Mouse (Mus musculus): Measurements from ENCODE around the gene Tubd1. TPM values are rescaled to one million over a fixed set of nuclear protein-coding genes. Genes with fewer than 3 reads are reported as not detected.

The Tubd1 gene
- polyA plus RNA-seq, 1 experiment from 2014 or later, result 11.1 TPM

- H3K4me3 ChIP-seq, result no peak overlapping the region
- H3K4me1 ChIP-seq, result no peaks in the 10 kb centered on the region
- H3K9ac ChIP-seq, result no peak overlapping the region
- ATAC-seq (ENCODE audit: insufficient number of reproducible peaks, low FRiP score, low TSS enrichment, low read depth), result no peak
- peaks cover 34% of the 10 kb centered on the region for H3K36me3 ChIP-seq
- 90% methylated on average over 5 of the region's 5 CpGs for WGBS
- H3K27ac ChIP-seq, result no peak overlapping the region
- no peak overlapping the region for H3K4me2 ChIP-seq
- no peaks in the 10 kb centered on the region for H3K27me3 ChIP-seq
- H3K9me3 ChIP-seq, result no peaks in the 10 kb centered on the region
Measured at GRCm38 (mm10) chr11:86534201-86534910, 10.4 kb upstream of the Tubd1 start.

- WGBS, result 78% methylated on average over 4 of the region's 4 CpGs
- Histone ChIP-seq H3K9me3 (no peaks in the 10 kb centered on the region), H3K36me3 (peaks cover 4% of the 10 kb centered on the region; the same call in 1 of the 2 replicates), H3K27me3 (no peaks in the 10 kb centered on the region), H3K4me2 (no peak overlapping the region), H3K4me3 (no peak overlapping the region), H3K9ac (no peak overlapping the region), H3K4me1 (peaks cover 8% of the 10 kb centered on the region), H3K27ac (no peak overlapping the region)
- ATAC-seq (ENCODE audit: insufficient number of reproducible peaks, low FRiP score, low TSS enrichment, low read depth), result no peak
Measured at GRCm38 (mm10) chr11:86538786-86539185, 6.0 kb upstream of the Tubd1 start.

- Histone ChIP-seq H3K27ac (no peak overlapping the region), H3K4me2 (no peak overlapping the region), H3K27me3 (no peaks in the 10 kb centered on the region), H3K4me3 (no peak overlapping the region), H3K9ac (no peak overlapping the region), H3K9me3 (no peaks in the 10 kb centered on the region), H3K36me3 (no peaks in the 10 kb centered on the region), H3K4me1 (peaks cover 8% of the 10 kb centered on the region)
- no peak for ATAC-seq (ENCODE audit: insufficient number of reproducible peaks, low FRiP score, low TSS enrichment, low read depth)
- WGBS, result 85% methylated on average over 6 of the region's 6 CpGs
Measured at GRCm38 (mm10) chr11:86539716-86540475, 4.9 kb upstream of the Tubd1 start.

GRCm38 (mm10) chr11:86540476-86540845, 4.3 kb upstream of the Tubd1 start:
- no peak for ATAC-seq (ENCODE audit: insufficient number of reproducible peaks, low FRiP score, low TSS enrichment, low read depth)
- no peaks in the 10 kb centered on the region for H3K36me3 ChIP-seq
- H3K4me1 ChIP-seq, result peaks cover 10% of the 10 kb centered on the region
- H3K4me3 ChIP-seq, result no peak overlapping the region
- H3K9me3 ChIP-seq, result no peaks in the 10 kb centered on the region
- H3K27ac ChIP-seq, result no peak overlapping the region
- WGBS, result 91% methylated on average over 2 of the region's 2 CpGs
- H3K4me2 ChIP-seq, result no peak overlapping the region
- H3K27me3 ChIP-seq, result no peaks in the 10 kb centered on the region
- H3K9ac ChIP-seq, result no peak overlapping the region

- no peaks in the 10 kb centered on the region for H3K36me3 ChIP-seq
- peak overlapping the region; percentile 5; the same call in 1 of the 2 replicates for H3K4me3 ChIP-seq
- no peak overlapping the region for H3K27ac ChIP-seq
- no peak for ATAC-seq (ENCODE audit: insufficient number of reproducible peaks, low FRiP score, low TSS enrichment, low read depth)
- peaks cover 13% of the 10 kb centered on the region for H3K4me1 ChIP-seq
- 46% methylated on average over 1 of the region's 1 CpGs for WGBS
- no peaks in the 10 kb centered on the region for H3K9me3 ChIP-seq
- H3K4me2 ChIP-seq, result 0 out of 2 replicates have a peak overlapping the region, but pooled peaks have one; percentile 12
- no peaks in the 10 kb centered on the region for H3K27me3 ChIP-seq
- no peak overlapping the region for H3K9ac ChIP-seq
Measured at GRCm38 (mm10) chr11:86542851-86543250, 1.9 kb upstream of the Tubd1 start.

- H3K4me1 ChIP-seq, result peaks cover 13% of the 10 kb centered on the region
- peak overlapping the region; percentile 96 for H3K9ac ChIP-seq
- H3K4me3 ChIP-seq, result peak overlapping the region; percentile 95
- H3K36me3 ChIP-seq, result peaks cover 1% of the 10 kb centered on the region
- WGBS, result 1% methylated on average over 43 of the region's 50 CpGs
- no peaks in the 10 kb centered on the region for H3K9me3 ChIP-seq
- ATAC-seq (ENCODE audit: insufficient number of reproducible peaks, low FRiP score, low TSS enrichment, low read depth), result peak; percentile 77
- H3K4me2 ChIP-seq, result peak overlapping the region; percentile 59
- no peaks in the 10 kb centered on the region for H3K27me3 ChIP-seq
- peak overlapping the region; percentile 87 for H3K27ac ChIP-seq
Measured at GRCm38 (mm10) chr11:86543960-86544638, 692 bp upstream of the Tubd1 start.

- no peak for ATAC-seq (ENCODE audit: insufficient number of reproducible peaks, low FRiP score, low TSS enrichment, low read depth)
- Histone ChIP-seq H3K27me3 (no peaks in the 10 kb centered on the region), H3K9me3 (no peaks in the 10 kb centered on the region), H3K4me3 (peak overlapping the region; percentile 95), H3K4me2 (peak overlapping the region; percentile 50), H3K27ac (peak overlapping the region; percentile 87; the same call in 1 of the 2 replicates), H3K4me1 (peaks cover 13% of the 10 kb centered on the region), H3K36me3 (peaks cover 14% of the 10 kb centered on the region), H3K9ac (peak overlapping the region; percentile 17; the same call in 1 of the 2 replicates)
- 76% methylated on average over 8 of the region's 8 CpGs for WGBS
Measured at GRCm38 (mm10) chr11:86545556-86545955, 765 bp downstream of the Tubd1 start.

- WGBS, result 96% methylated on average over 1 of the region's 1 CpGs
- ATAC-seq (ENCODE audit: insufficient number of reproducible peaks, low FRiP score, low TSS enrichment, low read depth), result no peak
Measured at GRCm38 (mm10) chr11:86547412-86547811, 2.6 kb downstream of the Tubd1 start.

GRCm38 (mm10) chr11:86553525-86553924, 8.7 kb downstream of the Tubd1 start:
- Histone ChIP-seq H3K9ac (no peak overlapping the region), H3K36me3 (peaks cover 35% of the 10 kb centered on the region), H3K27ac (no peak overlapping the region), H3K27me3 (no peaks in the 10 kb centered on the region), H3K9me3 (no peaks in the 10 kb centered on the region), H3K4me1 (no peaks in the 10 kb centered on the region), H3K4me3 (no peak overlapping the region), H3K4me2 (no peak overlapping the region)
- no peak for ATAC-seq (ENCODE audit: insufficient number of reproducible peaks, low FRiP score, low TSS enrichment, low read depth)
- WGBS, result 91% methylated on average over 6 of the region's 6 CpGs

More at GRCm38 (mm10) chr11:86547412-86547811, 2.6 kb downstream of the Tubd1 start:
- H3K4me3 ChIP-seq, result no peak overlapping the region
- no peaks in the 10 kb centered on the region for H3K9me3 ChIP-seq
- H3K4me2 ChIP-seq, result no peak overlapping the region
- H3K9ac ChIP-seq, result no peak overlapping the region
- peaks cover 11% of the 10 kb centered on the region for H3K4me1 ChIP-seq
- no peak overlapping the region for H3K27ac ChIP-seq
- no peaks in the 10 kb centered on the region for H3K27me3 ChIP-seq
- peaks cover 16% of the 10 kb centered on the region for H3K36me3 ChIP-seq

- WGBS, result 88% methylated on average over 4 of the region's 4 CpGs
- H3K36me3 ChIP-seq, result peaks cover 32% of the 10 kb centered on the region
Measured at GRCm38 (mm10) chr11:86558258-86558657, 13.5 kb downstream of the Tubd1 start.

GRCm38 (mm10) chr11:86568425-86568824, 23.6 kb downstream of the Tubd1 start:
- H3K27me3 ChIP-seq, result no peaks in the 10 kb centered on the region
- peaks cover 21% of the 10 kb centered on the region for H3K4me1 ChIP-seq
- H3K9me3 ChIP-seq, result no peaks in the 10 kb centered on the region
- H3K36me3 ChIP-seq, result 0 out of 2 replicates have a peak, but pooled peaks cover 3% of the 10 kb centered on the region
- ATAC-seq (ENCODE audit: insufficient number of reproducible peaks, low FRiP score, low TSS enrichment, low read depth), result no peak
- no peak overlapping the region for H3K9ac ChIP-seq
- 55% methylated on average over 3 of the region's 3 CpGs for WGBS
- H3K27ac ChIP-seq, result no peak overlapping the region
- H3K4me2 ChIP-seq, result no peak overlapping the region
- no peak overlapping the region for H3K4me3 ChIP-seq

More at GRCm38 (mm10) chr11:86558258-86558657, 13.5 kb downstream of the Tubd1 start:
- Histone ChIP-seq H3K4me2 (no peak overlapping the region), H3K27ac (no peak overlapping the region), H3K9me3 (no peaks in the 10 kb centered on the region), H3K4me1 (no peaks in the 10 kb centered on the region), H3K9ac (no peak overlapping the region), H3K4me3 (no peak overlapping the region), H3K27me3 (no peaks in the 10 kb centered on the region)
- ATAC-seq (ENCODE audit: insufficient number of reproducible peaks, low FRiP score, low TSS enrichment, low read depth), result no peak

Data from limb, embryonic 15.5 days (tissue).